Mouse (Mus musculus): Measurements from ENCODE around the gene Gm20708. TPM values are rescaled to one million over a fixed set of nuclear protein-coding genes. Genes with fewer than 3 reads are reported as not detected.
"Not testable (repeated sequence)": the region's sequence is repeated elsewhere in the genome, so short reads cannot be mapped to it uniquely, and the experiment has no call there.

Gm20708 gene
- polyA plus RNA-seq, 1 experiment from 2014 or later, result 0.27 TPM

GRCm38 (mm10) chr11:117782705-117783034, 26.8 kb upstream of the Gm20708 start:
- WGBS (ENCODE audit: insufficient replicate concordance), result 8% methylated on average over 9 of the region's 9 CpGs
- Histone ChIP-seq H3K4me1 (peaks cover 76% of the 10 kb centered on the region), H3K27me3 (replicated peaks) (no peaks in the 10 kb centered on the region; the same call in none of the 2 replicates), H3K36me3 (peaks cover 52% of the 10 kb centered on the region), H3K4me3 (peak overlapping the region; percentile 92), H3K27ac (peak overlapping the region; percentile 100), H3K9ac (peak overlapping the region; percentile 90), H3K4me2 (peak overlapping the region; percentile 95), H3K9me3 (replicated peaks) (no peaks in the 10 kb centered on the region)
- ATAC-seq, result no peak

GRCm38 (mm10) chr11:117783089-117783488, 26.4 kb upstream of the Gm20708 start:
- H3K9ac ChIP-seq, result peak overlapping the region; percentile 90
- peak overlapping the region; percentile 95 for H3K4me2 ChIP-seq
- H3K4me1 ChIP-seq, result peaks cover 72% of the 10 kb centered on the region
- no peaks in the 10 kb centered on the region; the same call in none of the 2 replicates for H3K27me3 ChIP-seq (replicated peaks)
- H3K27ac ChIP-seq, result peak overlapping the region; percentile 100
- peak overlapping the region; percentile 92 for H3K4me3 ChIP-seq
- H3K36me3 ChIP-seq, result peaks cover 52% of the 10 kb centered on the region
- no peak for ATAC-seq
- under 1% methylated on average over 31 of the region's 31 CpGs for WGBS (ENCODE audit: insufficient replicate concordance)
- H3K9me3 ChIP-seq (replicated peaks), result no peaks in the 10 kb centered on the region

GRCm38 (mm10) chr11:117783683-117784309, 25.7 kb upstream of the Gm20708 start:
- Histone ChIP-seq H3K36me3 (peaks cover 50% of the 10 kb centered on the region), H3K27me3 (replicated peaks) (no peaks in the 10 kb centered on the region; the same call in none of the 2 replicates), H3K4me2 (peak overlapping the region; percentile 95), H3K27ac (peak overlapping the region; percentile 100), H3K4me3 (peak overlapping the region; percentile 92), H3K9me3 (replicated peaks) (no peaks in the 10 kb centered on the region), H3K9ac (peak overlapping the region; percentile 90), H3K4me1 (peaks cover 65% of the 10 kb centered on the region)
- 36% methylated on average over 10 of the region's 10 CpGs for WGBS (ENCODE audit: insufficient replicate concordance)
- peak; percentile 36; the same call in 1 of the 2 replicates for ATAC-seq

GRCm38 (mm10) chr11:117786294-117786693, 23.2 kb upstream of the Gm20708 start:
- Histone ChIP-seq H3K27me3 (replicated peaks) (no peaks in the 10 kb centered on the region; the same call in none of the 2 replicates), H3K9ac (no peak overlapping the region; the same call in 1 of the 2 replicates), H3K4me1 (peaks cover 70% of the 10 kb centered on the region), H3K4me3 (no peak overlapping the region), H3K9me3 (replicated peaks) (no peaks in the 10 kb centered on the region), H3K36me3 (peaks cover 60% of the 10 kb centered on the region), H3K4me2 (peak overlapping the region; percentile 28), H3K27ac (peak overlapping the region; percentile 10; the same call in 1 of the 2 replicates)
- ATAC-seq, result no peak
- WGBS (ENCODE audit: insufficient replicate concordance), result 19% methylated on average over 10 of the region's 10 CpGs

- H3K4me2 ChIP-seq; ATAC-seq; H3K9me3 ChIP-seq (replicated peaks); H3K27me3 ChIP-seq (replicated peaks); H3K9ac ChIP-seq; H3K4me3 ChIP-seq: not testable (repeated sequence)
- WGBS (ENCODE audit: insufficient replicate concordance), result 87% methylated on average over 7 of the region's 7 CpGs
- Histone ChIP-seq H3K27ac (peak overlapping the region; percentile 50; the same call in 1 of the 2 replicates), H3K4me1 (peaks cover 71% of the 10 kb centered on the region), H3K36me3 (peaks cover 73% of the 10 kb centered on the region)
Measured at GRCm38 (mm10) chr11:117788481-117788880, 21.0 kb upstream of the Gm20708 start.

- Histone ChIP-seq H3K4me1 (peaks cover 68% of the 10 kb centered on the region), H3K9me3 (replicated peaks) (no peaks in the 10 kb centered on the region), H3K36me3 (peaks cover 57% of the 10 kb centered on the region), H3K27me3 (replicated peaks) (no peaks in the 10 kb centered on the region), H3K9ac (peak overlapping the region; percentile 66), H3K4me2 (peak overlapping the region; percentile 78), H3K27ac (peak overlapping the region; percentile 86), H3K4me3 (peak overlapping the region; percentile 52)
- 5% methylated on average over 14 of the region's 14 CpGs for WGBS (ENCODE audit: insufficient replicate concordance)
- ATAC-seq, result peak; percentile 66
Measured at GRCm38 (mm10) chr11:117790286-117790685, 19.2 kb upstream of the Gm20708 start.

- H3K4me1 ChIP-seq, result peaks cover 69% of the 10 kb centered on the region
- peaks cover 51% of the 10 kb centered on the region for H3K36me3 ChIP-seq
- peak; percentile 75 for ATAC-seq
- peak overlapping the region; percentile 78 for H3K4me2 ChIP-seq
- peak overlapping the region; percentile 52 for H3K4me3 ChIP-seq
- peak overlapping the region; percentile 86 for H3K27ac ChIP-seq
- no peaks in the 10 kb centered on the region for H3K27me3 ChIP-seq (replicated peaks)
- WGBS (ENCODE audit: insufficient replicate concordance), result 31% methylated on average over 23 of the region's 23 CpGs
- H3K9me3 ChIP-seq (replicated peaks), result no peaks in the 10 kb centered on the region
- H3K9ac ChIP-seq, result peak overlapping the region; percentile 66
Measured at GRCm38 (mm10) chr11:117790703-117791440, 18.6 kb upstream of the Gm20708 start.

- Histone ChIP-seq H3K4me3 (no peak overlapping the region), H3K9me3 (replicated peaks) (no peaks in the 10 kb centered on the region), H3K27ac (peak overlapping the region; percentile 86), H3K4me2 (peak overlapping the region; percentile 78), H3K27me3 (replicated peaks) (no peaks in the 10 kb centered on the region), H3K4me1 (peaks cover 69% of the 10 kb centered on the region), H3K36me3 (peaks cover 46% of the 10 kb centered on the region), H3K9ac (0 out of 2 replicates have a peak overlapping the region, but pooled peaks have one; percentile 18)
- WGBS (ENCODE audit: insufficient replicate concordance), result 74% methylated on average over 9 of the region's 9 CpGs
- ATAC-seq, result no peak
Measured at GRCm38 (mm10) chr11:117791441-117791761, 18.1 kb upstream of the Gm20708 start.

- Histone ChIP-seq H3K9ac (peak overlapping the region; percentile 72), H3K36me3 (peaks cover 36% of the 10 kb centered on the region), H3K4me3 (peak overlapping the region; percentile 43), H3K4me1 (peaks cover 73% of the 10 kb centered on the region), H3K4me2 (peak overlapping the region; percentile 78), H3K27me3 (replicated peaks) (no peaks in the 10 kb centered on the region), H3K9me3 (replicated peaks) (no peaks in the 10 kb centered on the region), H3K27ac (peak overlapping the region; percentile 86)
- 7% methylated on average over 22 of the region's 22 CpGs for WGBS (ENCODE audit: insufficient replicate concordance)
- ATAC-seq, result peak; percentile 81
Measured at GRCm38 (mm10) chr11:117792281-117792888, 17.1 kb upstream of the Gm20708 start.

GRCm38 (mm10) chr11:117794035-117794551, 15.4 kb upstream of the Gm20708 start:
- Histone ChIP-seq H3K4me3 (no peak overlapping the region), H3K4me1 (peaks cover 90% of the 10 kb centered on the region), H3K27ac (peak overlapping the region; percentile 74), H3K36me3 (peaks cover 28% of the 10 kb centered on the region), H3K4me2 (no peak overlapping the region), H3K27me3 (replicated peaks) (no peaks in the 10 kb centered on the region), H3K9ac (0 out of 2 replicates have a peak overlapping the region, but pooled peaks have one; percentile 22), H3K9me3 (replicated peaks) (no peaks in the 10 kb centered on the region)
- no peak for ATAC-seq
- 67% methylated on average over 4 of the region's 4 CpGs for WGBS (ENCODE audit: insufficient replicate concordance)

- H3K27ac ChIP-seq, result peak overlapping the region; percentile 95
Measured at GRCm38 (mm10) chr11:117796954-117797353, 12.5 kb upstream of the Gm20708 start.

More at GRCm38 (mm10) chr11:117796954-117797353, 12.5 kb upstream of the Gm20708 start:
- 17% methylated on average over 5 of the region's 5 CpGs for WGBS (ENCODE audit: insufficient replicate concordance)
- Histone ChIP-seq H3K36me3 (peaks cover 42% of the 10 kb centered on the region), H3K4me1 (peaks cover 98% of the 10 kb centered on the region), H3K9me3 (replicated peaks) (no peaks in the 10 kb centered on the region), H3K9ac (peak overlapping the region; percentile 91), H3K4me2 (peak overlapping the region; percentile 84), H3K4me3 (peak overlapping the region; percentile 81), H3K27me3 (replicated peaks) (no peaks in the 10 kb centered on the region)
- peak; percentile 4 for ATAC-seq

Measured in liver, embryonic 12.5 days (tissue).